Mouse (Mus musculus): ENCODE results near the gene Cish. TPM values are rescaled to one million over a fixed set of nuclear protein-coding genes. Genes with fewer than 3 reads are reported as not detected.

Cish gene
- total RNA-seq, 2 experiments from 2014 or later, result 31.7 to 31.8 TPM

DNA sequence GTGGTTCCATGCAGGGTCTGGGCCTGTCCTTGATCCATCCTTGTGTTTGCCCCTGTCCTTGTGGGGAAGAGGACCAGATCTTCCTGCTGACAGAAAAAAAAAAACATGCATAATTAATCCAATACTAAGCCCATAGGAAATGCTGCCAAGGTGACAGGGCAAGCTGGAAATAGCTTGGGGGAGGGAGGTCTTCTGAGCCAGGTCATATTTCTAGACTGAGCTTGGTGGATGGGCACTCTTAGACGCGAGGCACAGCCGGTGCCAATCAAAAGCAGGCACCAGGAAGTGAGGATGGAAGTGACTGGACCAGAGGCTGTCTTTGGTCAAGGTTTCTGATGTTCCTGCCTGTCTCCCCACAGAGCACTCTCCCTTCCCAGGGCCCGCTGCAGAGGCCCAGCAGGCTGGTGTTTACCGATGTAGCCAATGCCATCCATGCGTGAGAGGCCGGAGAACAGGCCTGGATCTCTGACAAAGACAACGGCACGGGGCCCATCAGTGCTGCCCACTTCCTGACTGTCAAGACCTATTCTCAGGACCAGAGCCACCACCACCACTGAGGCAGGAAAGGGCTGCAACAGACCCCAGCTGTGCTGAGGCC lies 51.9 kb downstream of the Cish start:
- DNase-seq, result no peak

DNA sequence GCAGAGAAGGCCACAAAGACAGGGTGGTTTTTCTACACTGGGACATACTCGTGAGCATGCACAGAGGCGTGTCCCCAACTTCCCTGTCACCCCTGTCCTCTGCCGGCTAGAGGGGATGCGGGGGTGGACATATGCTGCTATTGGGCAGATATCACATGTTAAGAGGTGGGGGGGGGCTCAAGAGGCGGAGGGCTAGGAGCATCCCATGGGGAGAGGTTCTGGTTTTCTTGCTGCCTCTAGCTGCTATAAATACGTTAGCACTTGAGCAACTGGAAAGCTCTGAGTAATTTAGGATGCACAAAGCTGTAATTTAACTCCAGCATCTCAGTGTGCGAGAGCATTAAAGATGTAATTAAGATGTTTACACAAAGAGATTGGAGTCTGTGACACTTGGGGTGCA lies 53.5 kb downstream of the Cish start:
- DNase-seq, result no peak

Other genes starting within 250 kb of the Cish start
- 1 to 10 TPM; 4.3 to 4.6 TPM for gene Dock3, start 64.1 kb upstream of the Cish start, total RNA-seq (2021)
- 10 to 100 TPM; 53.7 to 54.3 TPM for gene Mapkapk3, start 6.1 kb upstream of the Cish start, total RNA-seq (2021)
- 10 to 100 TPM; 15.6 to 16.1 TPM for gene Hemk1, start 42.3 kb downstream of the Cish start, total RNA-seq (2021)
- 1 to 10 TPM; 1.2 to 1.3 TPM for gene 6430571L13Rik, start 44.6 kb downstream of the Cish start, total RNA-seq (2021)
- gene Cacna2d2, start 103.6 kb downstream of the Cish start, total RNA-seq (2021), result 1 to 10 TPM; 4.9 to 5.2 TPM
- gene Tmem115, start 237.9 kb downstream of the Cish start, total RNA-seq (2021), result 10 to 100 TPM; 43.7 to 49.9 TPM
- gene Cyb561d2, start 246.2 kb downstream of the Cish start, total RNA-seq (2021), result 10 to 100 TPM; 16.7 to 27.4 TPM
- 10 to 100 TPM; 27.9 to 29.2 TPM for gene Nprl2, start 246.2 kb downstream of the Cish start, total RNA-seq (2021)